Mouse (Mus musculus) E14TG2a.4 (cell line): ENCODE measurements around the gene Igsf9b.

Experiments
- CTCF ChIP-seq: conservative IDR thresholded peaks from 2 replicates; pipeline ENCODE4 v1.5.1; 2014; ENCODE audit warnings: low read length
- POU5F1 ChIP-seq: IDR thresholded peaks from 2 replicates; pipeline ENCODE4 v1.6.1; 2014; ENCODE audit warnings: low read length, borderline replicate concordance

DNA sequence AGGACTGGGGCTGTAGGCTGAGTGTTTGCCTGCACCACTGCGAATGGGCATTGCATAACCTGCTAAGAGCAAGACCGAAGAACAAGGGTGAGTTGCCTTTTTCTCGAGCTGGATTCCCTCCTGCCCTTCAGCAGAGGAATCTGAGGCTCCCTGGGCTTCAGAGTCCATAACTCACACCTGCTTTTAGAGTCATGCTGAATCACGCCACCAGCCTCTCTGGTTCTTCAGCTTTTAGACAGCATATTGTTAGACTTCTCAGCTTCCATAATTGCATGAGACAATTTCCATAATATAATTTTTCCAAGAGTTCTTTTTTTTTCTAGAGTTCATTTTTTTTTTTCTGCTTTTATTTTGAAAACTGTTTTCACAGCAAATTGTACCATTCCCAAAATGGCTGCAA is 4.6 kb upstream of the Igsf9b start:
- no peak for TF ChIP-seq CTCF
- TF ChIP-seq POU5F1 = no peak
